Mouse (Mus musculus): ENCODE data around the gene Scgn.

DNA sequence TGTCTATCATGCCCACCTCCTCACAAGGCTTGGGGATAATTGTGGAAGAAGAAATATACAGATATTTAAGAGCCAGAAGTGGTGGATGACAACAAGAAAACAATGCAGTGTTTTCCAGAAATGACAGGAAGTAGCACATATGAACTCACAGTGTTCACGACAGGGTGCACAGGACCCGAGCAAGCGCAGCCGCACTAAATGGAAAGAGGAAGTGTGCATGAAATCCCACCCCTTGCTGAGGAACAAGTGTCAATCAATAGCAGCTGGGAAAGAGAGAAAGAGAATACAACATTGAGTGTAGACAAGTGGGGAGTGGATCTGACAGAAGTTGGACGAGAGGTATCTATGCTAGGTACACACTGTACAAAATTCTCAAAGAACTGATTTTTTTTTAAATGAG lies 79.7 kb downstream of the Scgn start:
- TF ChIP-seq GATA1 (IDR thresholded peaks at IDR 0.05; ENCODE audit: borderline replicate concordance, low read length) (no peak), CTCF (IDR thresholded peaks at IDR 0.05; ENCODE audit: low read depth, low read length) (no peak)
